Mouse (Mus musculus) macrophage (primary cell): ENCODE results near the gene Ccnf. TPM values are rescaled to one million over a fixed set of nuclear protein-coding genes. Genes with fewer than 3 reads are reported as not detected.

Experiments
- polyA plus RNA-seq: library from polyadenylated mRNA; stranded (reverse); fragments of 250-400 nt; gene quantifications from 3 replicates; pipeline ENCODE4 v1.2.4, GENCODE M21; 2018; ENCODE audit warnings: inconsistent platforms

The Ccnf gene
- polyA plus RNA-seq, 1 experiment from 2014 or later = 3.2 TPM

Other genes starting within 250 kb of the Ccnf start
- gene Prss27, start 213.3 kb downstream of the Ccnf start, polyA plus RNA-seq = not detected in 3 replicates
- gene Kctd5, start 178.0 kb downstream of the Ccnf start, polyA plus RNA-seq = 10.4 to 18.9 TPM (median 13.9 TPM) in 3 replicates
- 10.4 to 18.5 TPM (median 17.4 TPM) in 3 replicates for gene Pdpk1, start 100.6 kb downstream of the Ccnf start, polyA plus RNA-seq
- 69.2 to 101 TPM (median 69.2 TPM) in 3 replicates for gene Amdhd2, start 87.7 kb downstream of the Ccnf start, polyA plus RNA-seq
- gene Atp6v0c, start 81.8 kb downstream of the Ccnf start, polyA plus RNA-seq = 1,634 to 2,526 TPM (median 2,187 TPM) in 3 replicates
- gene Tbc1d24, start 45.9 kb downstream of the Ccnf start, polyA plus RNA-seq = 8.4 to 12.8 TPM (median 8.5 TPM) in 3 replicates
- 0.05 to 0.09 TPM in 2 of 3 replicates, not detected in the other for gene Ntn3, start 42.0 kb downstream of the Ccnf start, polyA plus RNA-seq
- 2.8 to 5.5 TPM (median 4.0 TPM) in 3 replicates for gene Tedc2, start 30.6 kb downstream of the Ccnf start, polyA plus RNA-seq
- 0.16 to 0.30 TPM (median 0.26 TPM) in 3 replicates for gene Abca17, start 99.6 kb upstream of the Ccnf start, polyA plus RNA-seq
- 26.0 to 44.3 TPM (median 31.7 TPM) in 3 replicates for gene Abca3, start 100.5 kb upstream of the Ccnf start, polyA plus RNA-seq
- gene Rnps1, start 163.1 kb upstream of the Ccnf start, polyA plus RNA-seq = 59.5 to 100 TPM (median 80.3 TPM) in 3 replicates
- gene Eci1, start 175.2 kb upstream of the Ccnf start, polyA plus RNA-seq = 10.4 to 30.9 TPM (median 23.5 TPM) in 3 replicates
- gene Dnase1l2, start 191.6 kb upstream of the Ccnf start, polyA plus RNA-seq = 0.23 to 1.5 TPM (median 1.1 TPM) in 3 replicates
- gene E4f1, start 218.8 kb upstream of the Ccnf start, polyA plus RNA-seq = 7.7 to 13.8 TPM (median 10.3 TPM) in 3 replicates
- 7.0 to 22.6 TPM (median 15.0 TPM) in 3 replicates for gene Pgp, start 218.9 kb upstream of the Ccnf start, polyA plus RNA-seq
- gene Bricd5, start 222.4 kb upstream of the Ccnf start, polyA plus RNA-seq = not detected in 3 replicates
- gene Mlst8, start 227.6 kb upstream of the Ccnf start, polyA plus RNA-seq = 10.9 to 13.2 TPM (median 11.6 TPM) in 3 replicates
- not detected in 3 replicates for gene Caskin1, start 237.1 kb upstream of the Ccnf start, polyA plus RNA-seq